Mouse (Mus musculus): ENCODE data around the gene Dnaja2. TPM values are rescaled to one million over a fixed set of nuclear protein-coding genes. Genes with fewer than 3 reads are reported as not detected.
A peak's percentile ranks its signal among the peaks of the same experiment; 100 is the strongest.

Gene Dnaja2
- polyA plus RNA-seq, 1 experiment = 32.9 TPM

DNA sequence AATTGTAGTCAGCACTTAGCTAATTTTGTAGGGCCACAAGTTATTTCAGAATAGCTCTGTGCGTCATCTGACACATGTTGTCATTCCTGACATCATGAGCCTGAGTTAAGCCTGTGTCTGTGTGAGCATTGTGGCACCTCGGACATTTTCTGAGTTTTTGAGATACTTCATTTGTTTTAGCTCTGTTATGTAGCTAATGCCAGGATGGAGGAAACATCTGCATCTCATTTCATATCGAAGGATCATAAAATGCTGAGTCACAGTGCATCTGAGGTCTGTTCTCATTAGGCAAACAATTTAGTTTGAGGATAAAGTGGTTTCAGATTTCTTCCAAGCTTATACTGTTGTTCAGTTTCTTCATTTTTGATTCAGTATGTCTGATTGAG, 2.5 kb upstream of the Dnaja2 start:
- Histone ChIP-seq H3K27ac (ENCODE audit: insufficient read depth, low read depth, low read length) (peak overlapping the region; percentile 7; the same call in 1 of the 2 replicates), H3K4me1 (ENCODE audit: control insufficient read depth, insufficient read depth, low read length) (peaks cover 14% of the 10 kb centered on the region; the same call in 1 of the 2 replicates), H3K27me3 (replicated peaks; ENCODE audit: control insufficient read depth, insufficient read depth, low read length) (no peaks in the 10 kb centered on the region), H3K36me3 (ENCODE audit: control insufficient read depth, insufficient read depth, low read length) (no peaks in the 10 kb centered on the region), H3K4me3 (ENCODE audit: insufficient read depth, low read depth, low read length) (no peak overlapping the region)
- WGBS = 39% methylated on average over 3 of the region's 3 CpGs
- TF ChIP-seq CTCF (conservative IDR thresholded peaks at IDR 0.05; ENCODE audit: insufficient read depth, insufficient read length, low read depth, low read length) = no peak
- no peak for TF ChIP-seq POLR2A (IDR thresholded peaks at IDR 0.05; ENCODE audit: low read depth, low read length)
- DNase-seq = peak; percentile 6

GRCm38 (mm10) chr8:85556986-85557600, 1.9 kb upstream of the Dnaja2 start:
- peaks cover 2% of the 10 kb centered on the region; the same call in 1 of the 2 replicates for H3K36me3 ChIP-seq (ENCODE audit: control insufficient read depth, insufficient read depth, low read length)
- H3K27ac ChIP-seq (ENCODE audit: insufficient read depth, low read depth, low read length) = no peak overlapping the region
- TF ChIP-seq POLR2A (IDR thresholded peaks at IDR 0.05; ENCODE audit: low read depth, low read length) (no peak), CTCF (conservative IDR thresholded peaks at IDR 0.05; ENCODE audit: insufficient read depth, insufficient read length, low read depth, low read length) (no peak)
- peaks cover 16% of the 10 kb centered on the region; the same call in 1 of the 2 replicates for H3K4me1 ChIP-seq (ENCODE audit: control insufficient read depth, insufficient read depth, low read length)
- no peak overlapping the region for H3K4me3 ChIP-seq (ENCODE audit: insufficient read depth, low read depth, low read length)
- DNase-seq = no peak
- H3K27me3 ChIP-seq (replicated peaks; ENCODE audit: control insufficient read depth, insufficient read depth, low read length) = no peaks in the 10 kb centered on the region
- 74% methylated on average over 2 of the region's 2 CpGs for WGBS

GRCm38 (mm10) chr8:85554391-85555180, 558 bp downstream of the Dnaja2 start:
- H3K4me3 ChIP-seq (ENCODE audit: insufficient read depth, low read depth, low read length) = peak overlapping the region; percentile 98
- DNase-seq = peak; percentile 65
- no peak for TF ChIP-seq CTCF (conservative IDR thresholded peaks at IDR 0.05; ENCODE audit: insufficient read depth, insufficient read length, low read depth, low read length)
- TF ChIP-seq POLR2A (IDR thresholded peaks at IDR 0.05; ENCODE audit: low read depth, low read length) = no peak
- WGBS = 2% methylated on average over 66 of the region's 66 CpGs
- peaks cover 8% of the 10 kb centered on the region; the same call in 1 of the 2 replicates for H3K36me3 ChIP-seq (ENCODE audit: control insufficient read depth, insufficient read depth, low read length)
- H3K27me3 ChIP-seq (replicated peaks; ENCODE audit: control insufficient read depth, insufficient read depth, low read length) = no peaks in the 10 kb centered on the region
- H3K27ac ChIP-seq (ENCODE audit: insufficient read depth, low read depth, low read length) = peak overlapping the region; percentile 99
- H3K4me1 ChIP-seq (ENCODE audit: control insufficient read depth, insufficient read depth, low read length) = peaks cover 16% of the 10 kb centered on the region; the same call in 1 of the 2 replicates

- Histone ChIP-seq H3K36me3 (ENCODE audit: control insufficient read depth, insufficient read depth, low read length) (peaks cover 16% of the 10 kb centered on the region), H3K4me3 (ENCODE audit: insufficient read depth, low read depth, low read length) (no peak overlapping the region), H3K4me1 (ENCODE audit: control insufficient read depth, insufficient read depth, low read length) (peaks cover 12% of the 10 kb centered on the region; the same call in 1 of the 2 replicates), H3K27me3 (replicated peaks; ENCODE audit: control insufficient read depth, insufficient read depth, low read length) (no peaks in the 10 kb centered on the region), H3K27ac (ENCODE audit: insufficient read depth, low read depth, low read length) (no peak overlapping the region)
- DNase-seq = no peak
- 86% methylated on average over 1 of the region's 1 CpGs for WGBS
- no peak for TF ChIP-seq CTCF (conservative IDR thresholded peaks at IDR 0.05; ENCODE audit: insufficient read depth, insufficient read length, low read depth, low read length)
- TF ChIP-seq POLR2A (IDR thresholded peaks at IDR 0.05; ENCODE audit: low read depth, low read length) = no peak
Observed at GRCm38 (mm10) chr8:85551934-85552333, 3.2 kb downstream of the Dnaja2 start.

GRCm38 (mm10) chr8:85536332-85536731, 18.8 kb downstream of the Dnaja2 start:
- Histone ChIP-seq H3K36me3 (ENCODE audit: control insufficient read depth, insufficient read depth, low read length) (peaks cover 14% of the 10 kb centered on the region), H3K4me3 (ENCODE audit: insufficient read depth, low read depth, low read length) (no peak overlapping the region), H3K27me3 (replicated peaks; ENCODE audit: control insufficient read depth, insufficient read depth, low read length) (no peaks in the 10 kb centered on the region), H3K4me1 (ENCODE audit: control insufficient read depth, insufficient read depth, low read length) (no peaks in the 10 kb centered on the region), H3K27ac (ENCODE audit: insufficient read depth, low read depth, low read length) (no peak overlapping the region)
- 93% methylated on average over 2 of the region's 2 CpGs for WGBS
- DNase-seq = no peak
- no peak for TF ChIP-seq POLR2A (IDR thresholded peaks at IDR 0.05; ENCODE audit: low read depth, low read length)
- TF ChIP-seq CTCF (conservative IDR thresholded peaks at IDR 0.05; ENCODE audit: insufficient read depth, insufficient read length, low read depth, low read length) = no peak

GRCm38 (mm10) chr8:85534163-85534562, 21.0 kb downstream of the Dnaja2 start:
- WGBS = 90% methylated on average over 1 of the region's 1 CpGs
- no peak overlapping the region for H3K27ac ChIP-seq (ENCODE audit: insufficient read depth, low read depth, low read length)
- TF ChIP-seq POLR2A (IDR thresholded peaks at IDR 0.05; ENCODE audit: low read depth, low read length) (no peak), CTCF (conservative IDR thresholded peaks at IDR 0.05; ENCODE audit: insufficient read depth, insufficient read length, low read depth, low read length) (no peak)
- no peak for DNase-seq
- no peak overlapping the region for H3K4me3 ChIP-seq (ENCODE audit: insufficient read depth, low read depth, low read length)
- H3K4me1 ChIP-seq (ENCODE audit: control insufficient read depth, insufficient read depth, low read length) = no peaks in the 10 kb centered on the region
- H3K36me3 ChIP-seq (ENCODE audit: control insufficient read depth, insufficient read depth, low read length) = peaks cover 7% of the 10 kb centered on the region
- no peaks in the 10 kb centered on the region for H3K27me3 ChIP-seq (replicated peaks; ENCODE audit: control insufficient read depth, insufficient read depth, low read length)

GRCm38 (mm10) chr8:85533434-85533833, 21.7 kb downstream of the Dnaja2 start:
- H3K27me3 ChIP-seq (replicated peaks; ENCODE audit: control insufficient read depth, insufficient read depth, low read length) = no peaks in the 10 kb centered on the region
- H3K36me3 ChIP-seq (ENCODE audit: control insufficient read depth, insufficient read depth, low read length) = peaks cover 4% of the 10 kb centered on the region
- H3K4me1 ChIP-seq (ENCODE audit: control insufficient read depth, insufficient read depth, low read length) = no peaks in the 10 kb centered on the region
- TF ChIP-seq CTCF (conservative IDR thresholded peaks at IDR 0.05; ENCODE audit: insufficient read depth, insufficient read length, low read depth, low read length) = no peak
- H3K27ac ChIP-seq (ENCODE audit: insufficient read depth, low read depth, low read length) = no peak overlapping the region
- no peak overlapping the region for H3K4me3 ChIP-seq (ENCODE audit: insufficient read depth, low read depth, low read length)
- 90% methylated on average over 2 of the region's 2 CpGs for WGBS
- no peak for DNase-seq
